Mouse (Mus musculus) layer of hippocampus, postnatal 10 days (tissue): Measurements from ENCODE around the gene Atf7ip. TPM values are rescaled to one million over a fixed set of nuclear protein-coding genes. Genes with fewer than 3 reads are reported as not detected.

Experiments used
- DNase-seq, 2 experiments: peaks; one replicate each; pipeline ENCODE4 v3.0.0; 2021; ENCODE audit warnings: low spot score in 2 of 2
- total RNA-seq, 2 experiments: library from RNA; stranded (reverse); gene quantifications; 2 replicates each; pipeline ENCODE4 v1.2.3; 2021

Gene Atf7ip
- total RNA-seq, 2 experiments from 2014 or later: 139 to 148 TPM

DNA sequence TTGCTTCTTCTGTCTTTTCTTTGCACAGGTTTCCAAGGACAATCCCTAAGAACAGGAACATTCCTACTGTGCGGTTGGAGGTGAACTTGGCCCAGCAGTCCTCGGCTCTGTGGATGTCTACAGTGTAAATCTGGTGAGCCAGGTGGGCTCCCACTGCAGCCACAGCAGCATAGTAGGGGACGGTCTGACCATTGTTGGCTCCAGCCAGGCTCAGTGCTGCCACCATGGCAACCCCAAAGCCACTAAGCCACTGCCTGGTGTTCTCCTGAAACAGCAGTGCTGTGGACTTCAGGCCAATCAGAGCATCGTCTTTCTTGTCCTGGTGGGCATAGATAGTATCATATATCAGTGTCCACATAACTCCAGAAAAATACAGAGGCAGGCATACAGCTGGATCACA, 19.8 kb upstream of the Atf7ip start:
- no peak for DNase-seq

DNA sequence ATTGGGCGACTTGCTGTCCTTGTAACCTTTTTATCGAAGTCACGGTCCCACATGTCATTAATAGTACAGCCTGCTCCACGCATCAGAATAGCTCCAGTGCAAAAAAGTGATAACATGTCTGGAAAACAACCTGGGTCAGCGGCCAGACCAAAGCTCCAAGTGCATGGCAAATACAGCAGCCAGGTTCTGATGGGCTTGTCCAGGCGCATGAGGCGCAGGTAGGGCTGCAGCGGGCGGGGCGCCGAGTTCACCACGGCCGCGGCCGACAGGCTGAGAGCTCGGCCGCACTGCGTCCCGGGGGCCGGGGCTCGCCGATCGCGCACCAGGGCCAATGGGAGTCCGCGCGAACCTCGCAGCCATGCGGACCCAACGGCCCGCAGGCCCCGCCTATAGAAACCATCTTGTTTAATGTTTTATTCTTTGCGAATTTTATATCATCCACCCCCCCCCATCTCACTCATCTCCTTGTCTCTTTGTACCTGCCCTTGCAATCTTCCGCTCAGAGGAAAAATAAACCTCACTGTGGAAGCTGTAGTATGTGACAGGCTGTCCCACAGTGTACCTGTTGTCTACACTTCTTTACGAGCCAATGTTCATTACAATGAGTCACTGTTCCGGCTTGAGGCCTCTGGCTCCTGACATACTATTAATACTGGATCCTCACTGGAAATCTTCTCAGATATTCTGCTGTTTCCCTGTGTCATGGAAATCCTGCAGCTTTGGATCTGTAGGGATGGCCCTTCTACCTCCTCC, 19.0 kb upstream of the Atf7ip start:
- DNase-seq: no peak

DNA sequence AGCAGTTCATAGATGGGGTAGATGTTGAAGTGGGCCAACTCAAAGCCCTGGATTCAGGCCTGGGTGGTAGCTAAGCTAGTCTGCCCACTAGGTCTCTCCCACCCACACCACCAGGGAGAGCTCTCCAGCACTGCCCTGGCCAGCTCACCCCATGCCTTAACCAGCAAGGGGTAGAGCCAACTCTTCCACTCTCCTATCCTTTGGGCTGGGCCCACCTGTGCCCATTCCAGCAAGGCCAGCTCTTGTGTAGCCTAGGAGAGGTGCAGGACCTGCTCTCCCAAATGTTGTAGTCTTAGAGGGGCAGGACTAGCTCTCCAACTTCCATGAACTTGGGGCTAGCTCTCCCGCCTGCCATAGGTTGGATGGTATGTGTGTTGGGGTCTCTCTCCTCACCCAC, 18.4 kb upstream of the Atf7ip start:
- no peak for DNase-seq

DNA sequence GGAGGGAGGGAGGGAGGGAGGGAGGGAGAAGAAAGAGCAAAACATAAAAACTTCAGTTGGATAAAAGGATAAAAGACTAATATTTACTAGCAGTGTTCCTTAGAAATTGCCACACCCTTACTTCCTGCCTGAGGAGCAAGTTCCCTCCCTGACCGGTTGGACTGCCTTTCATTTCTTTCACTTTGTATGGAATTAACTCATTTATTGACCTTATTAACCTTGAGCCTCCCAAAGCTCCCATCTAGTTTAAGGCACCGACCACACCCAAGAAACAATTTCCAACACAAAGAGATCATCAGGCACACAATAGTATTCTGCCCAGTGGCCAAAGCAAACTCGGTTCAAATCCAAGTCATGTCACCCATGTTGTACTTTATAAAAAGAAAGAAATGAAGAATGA, 16.1 kb upstream of the Atf7ip start:
- no peak for DNase-seq

DNA sequence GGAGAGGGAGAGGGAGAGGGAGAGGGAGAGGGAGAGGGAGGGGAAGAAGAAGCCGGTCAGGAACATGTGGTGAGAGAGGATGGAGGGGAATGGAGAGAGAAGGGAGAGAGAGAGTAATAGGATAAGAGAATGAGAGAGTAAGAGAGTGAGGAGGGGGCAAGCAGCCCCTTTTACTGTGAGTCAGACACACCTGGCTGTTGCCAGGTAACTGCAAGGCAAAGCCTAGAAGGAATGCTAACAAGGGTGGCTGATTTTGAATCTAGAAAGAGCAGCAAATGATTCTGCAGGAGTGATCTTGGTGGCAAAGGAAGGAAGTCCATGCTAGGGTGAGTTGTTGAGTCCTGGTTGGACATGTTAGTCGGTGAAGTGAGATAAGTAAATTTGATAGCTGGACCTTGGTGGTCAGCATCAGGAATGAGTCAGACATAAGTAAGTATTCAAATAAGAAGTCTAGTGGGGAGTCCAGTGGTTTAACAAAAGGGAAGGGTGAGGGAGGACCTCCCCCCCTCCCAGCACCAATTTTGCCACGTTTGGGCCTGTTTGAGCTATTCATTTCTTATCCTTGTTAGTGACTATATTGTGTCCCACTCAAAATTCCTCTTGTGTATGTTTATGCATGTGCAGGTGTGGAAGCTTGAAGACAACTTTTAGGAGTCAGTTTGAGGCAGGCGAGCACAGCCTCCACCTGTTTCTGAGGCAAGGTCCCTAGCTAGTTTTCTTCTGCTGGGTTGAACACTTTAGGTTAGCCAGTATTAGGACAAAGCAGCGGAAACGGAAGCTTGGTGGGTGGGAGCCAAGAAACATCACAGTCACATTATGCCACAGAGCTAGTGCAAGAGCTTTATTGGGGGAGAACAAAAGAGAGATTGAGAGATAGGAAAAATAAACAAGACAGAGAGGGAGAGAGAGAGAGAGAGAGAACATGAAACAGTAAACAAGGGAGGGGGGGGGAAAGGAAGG, 15.2 kb upstream of the Atf7ip start:
- no peak for DNase-seq

DNA sequence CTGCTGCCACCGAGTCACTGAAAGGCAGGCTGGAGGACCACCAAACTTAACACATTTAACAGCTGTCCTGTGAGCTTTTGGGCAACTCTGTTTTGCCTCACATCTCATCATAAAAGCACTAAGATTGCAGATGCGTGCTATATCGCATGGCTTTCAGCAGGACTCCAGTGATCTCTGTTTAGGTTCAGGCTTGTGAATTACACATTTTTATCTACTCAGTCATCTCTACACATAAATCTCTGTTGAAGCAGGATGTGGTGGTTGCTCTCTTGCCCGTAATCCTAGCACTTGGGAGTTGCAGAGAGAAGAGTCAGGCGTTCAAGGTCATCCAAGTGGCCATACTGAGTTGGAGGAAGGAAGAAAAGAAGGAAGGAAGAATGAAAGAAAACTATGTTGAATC, 14.3 kb upstream of the Atf7ip start:
- DNase-seq: no peak

DNA sequence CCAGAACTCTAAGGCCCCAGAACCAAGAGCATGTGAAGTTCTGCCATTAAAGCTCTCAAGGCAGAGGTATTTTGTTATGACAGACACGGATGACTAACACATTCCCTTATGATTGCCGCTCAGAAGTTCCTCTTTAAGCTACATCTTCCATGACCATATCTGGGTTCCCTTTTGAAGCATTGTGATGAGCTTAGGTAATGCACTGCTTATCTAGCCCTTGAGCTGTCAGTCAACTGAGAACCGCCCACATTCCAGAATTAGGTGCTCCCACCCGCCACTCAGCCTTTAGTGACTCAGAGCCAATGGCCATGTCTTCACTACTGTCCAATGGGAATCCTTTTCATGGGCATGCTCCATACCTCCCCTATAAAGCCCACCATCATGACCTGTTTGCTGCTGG, 13.7 kb upstream of the Atf7ip start:
- no peak for DNase-seq

DNA sequence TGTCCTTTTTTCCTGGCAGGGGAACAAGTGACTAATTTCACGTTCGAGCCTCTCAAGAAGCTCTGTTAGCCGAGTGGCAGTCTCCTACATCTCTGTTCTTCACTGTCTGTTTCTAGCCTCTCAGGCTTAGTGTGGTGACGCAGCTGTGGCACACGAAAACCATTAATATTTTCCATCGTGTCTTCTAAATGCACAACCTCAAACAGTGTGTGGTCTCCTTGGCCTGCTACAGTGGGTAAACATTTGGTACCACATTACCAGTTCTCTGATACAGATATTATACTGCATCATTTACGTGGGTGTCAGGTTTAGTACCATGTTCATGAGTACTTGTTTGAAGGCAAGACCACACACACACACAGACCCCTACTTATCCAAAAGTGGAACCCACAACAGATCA, 12.5 kb upstream of the Atf7ip start:
- no peak for DNase-seq

DNA sequence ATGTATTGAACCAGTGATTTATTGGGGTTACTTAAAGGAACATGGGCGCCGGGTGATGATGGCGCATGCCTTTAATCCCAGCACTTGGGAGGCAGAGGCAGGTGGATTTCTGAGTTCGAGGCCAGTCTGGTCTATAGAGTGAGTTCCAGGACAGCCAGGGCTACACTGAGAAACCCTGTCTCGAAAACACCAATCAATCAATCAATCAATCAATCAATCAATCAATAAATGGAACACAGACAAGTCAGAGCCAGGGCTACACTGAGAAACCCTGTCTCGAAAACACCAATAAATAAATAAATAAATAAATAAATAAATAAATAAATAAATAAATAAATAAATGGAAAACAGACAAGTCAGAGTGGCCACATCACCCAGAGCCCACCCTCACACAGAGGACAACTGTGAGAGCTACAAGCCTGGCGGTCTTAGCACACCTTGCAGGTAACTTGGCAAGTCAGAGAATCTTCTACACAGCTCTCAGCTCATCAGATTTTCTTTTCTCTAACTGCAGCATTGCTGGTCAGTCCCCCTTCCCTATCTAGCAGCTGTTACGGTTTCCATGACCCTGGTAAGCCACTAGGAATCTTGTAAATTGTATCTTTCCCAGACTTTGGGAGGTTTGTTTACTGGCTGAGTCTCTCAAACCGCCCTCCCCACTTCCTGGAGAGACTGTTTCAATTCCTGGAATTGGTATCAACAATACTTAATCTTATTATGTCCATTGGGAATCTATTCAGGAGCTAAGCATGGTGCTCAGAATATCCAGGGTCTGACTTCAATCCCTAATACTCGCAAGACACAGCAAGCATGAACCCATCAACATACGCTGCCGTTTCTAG, 11.8 kb upstream of the Atf7ip start:
- DNase-seq: no peak

DNA sequence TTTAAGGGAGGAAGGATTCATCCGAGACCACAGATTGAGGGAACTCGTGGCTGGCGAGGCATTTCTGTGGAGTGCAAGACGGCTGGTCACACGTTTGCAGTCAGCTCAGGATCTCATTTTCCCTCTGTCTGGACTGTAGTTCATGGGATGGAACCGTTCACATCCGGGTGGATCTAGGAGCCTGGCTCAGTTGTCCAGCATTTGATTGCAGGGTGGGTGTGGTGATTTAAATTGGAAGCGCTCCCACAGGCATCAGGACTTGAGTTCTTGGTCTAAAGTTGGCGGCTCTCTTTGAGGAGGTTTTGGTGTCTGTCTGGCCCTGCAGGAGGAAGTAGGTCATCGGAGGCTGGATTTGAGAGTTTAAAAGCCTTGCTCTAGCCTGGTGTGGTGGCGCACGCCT, 10.9 kb upstream of the Atf7ip start:
- no peak for DNase-seq

DNA sequence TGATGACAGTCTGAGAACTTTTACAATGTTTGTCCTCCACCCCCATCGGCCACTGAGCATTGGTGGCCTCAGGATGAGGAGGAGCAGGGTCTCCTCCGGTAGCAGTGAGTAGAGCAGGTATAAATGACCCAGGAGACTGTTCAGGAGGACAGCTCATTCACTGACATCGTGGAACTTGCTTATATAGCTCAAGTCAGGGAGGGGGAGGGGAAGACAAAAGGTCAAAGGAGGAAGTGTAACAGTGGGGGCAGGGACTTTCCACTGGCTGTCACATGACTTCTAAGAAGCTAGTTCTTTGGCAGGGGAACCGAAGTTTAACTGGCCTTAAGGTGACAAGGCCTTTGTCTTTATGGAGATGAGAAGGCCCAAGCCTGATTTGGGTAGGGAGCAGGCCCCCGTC, 8.2 kb upstream of the Atf7ip start:
- DNase-seq: no peak

DNA sequence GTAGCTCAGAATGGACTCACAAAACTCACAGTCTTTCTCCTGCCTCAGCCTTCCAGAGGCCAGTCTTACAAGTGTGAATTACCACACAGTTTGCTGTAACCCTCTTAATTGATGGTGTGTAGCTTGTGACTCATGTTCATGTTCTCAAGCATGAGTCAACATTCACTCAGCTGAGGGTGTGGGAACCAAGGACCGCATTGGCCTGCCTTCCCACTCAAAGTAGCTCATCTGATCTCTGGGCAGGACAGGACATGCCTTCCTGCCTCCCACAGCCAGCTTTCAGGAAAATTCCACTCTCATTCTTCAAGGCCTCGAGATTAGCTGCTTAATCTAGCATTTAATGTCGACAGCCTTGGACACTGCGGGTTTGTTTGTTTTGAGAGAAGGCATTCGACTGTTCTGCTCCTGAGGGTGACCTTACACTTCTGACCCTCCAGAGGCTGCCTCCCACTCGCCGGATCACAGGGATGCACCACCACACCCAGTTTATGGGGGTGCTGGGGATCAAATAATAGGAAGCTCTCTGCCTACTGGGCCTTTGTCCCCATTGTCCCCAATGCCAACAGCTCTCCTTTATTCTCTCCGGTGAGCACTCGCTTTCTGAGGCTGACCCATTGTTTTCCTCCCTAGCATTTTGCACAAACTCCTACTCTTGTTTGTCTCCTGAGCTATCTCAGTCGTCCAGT, 6.5 kb upstream of the Atf7ip start:
- no peak for DNase-seq

DNA sequence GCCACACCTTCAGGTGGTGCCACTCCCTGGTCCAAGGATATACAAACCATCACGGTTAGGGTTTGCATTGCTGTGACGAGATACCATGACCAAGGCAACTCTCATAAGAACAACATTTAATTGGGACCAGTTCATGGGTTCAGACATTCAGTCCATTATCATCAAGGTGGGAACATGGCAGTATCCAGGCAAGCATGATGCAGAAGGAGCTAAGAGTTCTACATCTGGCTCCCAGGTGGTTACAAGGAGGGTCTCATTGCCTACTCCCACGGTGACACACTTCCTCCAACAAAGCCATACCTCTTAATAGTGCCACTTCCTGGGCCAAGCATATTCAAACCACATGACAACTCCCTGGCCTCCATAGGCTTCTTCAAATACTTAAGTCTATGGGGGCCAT, 2.7 kb downstream of the Atf7ip start:
- DNase-seq: no peak

DNA sequence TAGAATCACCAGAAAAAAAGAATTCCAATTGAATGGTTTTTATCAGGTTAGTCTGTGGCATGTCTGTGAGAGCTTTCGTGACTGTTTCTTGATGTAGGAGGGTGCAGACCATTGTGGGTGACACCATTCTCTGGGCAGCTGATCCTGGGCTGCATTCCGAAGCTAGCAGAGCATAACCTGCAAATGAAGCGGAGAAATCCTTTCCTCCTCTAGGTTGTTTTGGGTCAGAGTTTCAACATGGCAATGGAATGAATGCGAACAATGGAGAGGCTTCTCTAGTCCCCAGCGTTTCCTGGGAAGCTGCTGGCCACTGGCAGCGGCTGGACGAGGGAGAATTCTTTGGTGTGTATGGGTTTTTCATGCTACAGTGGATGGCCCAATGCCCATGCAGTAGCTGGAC, 5.0 kb downstream of the Atf7ip start:
- DNase-seq: no peak

DNA sequence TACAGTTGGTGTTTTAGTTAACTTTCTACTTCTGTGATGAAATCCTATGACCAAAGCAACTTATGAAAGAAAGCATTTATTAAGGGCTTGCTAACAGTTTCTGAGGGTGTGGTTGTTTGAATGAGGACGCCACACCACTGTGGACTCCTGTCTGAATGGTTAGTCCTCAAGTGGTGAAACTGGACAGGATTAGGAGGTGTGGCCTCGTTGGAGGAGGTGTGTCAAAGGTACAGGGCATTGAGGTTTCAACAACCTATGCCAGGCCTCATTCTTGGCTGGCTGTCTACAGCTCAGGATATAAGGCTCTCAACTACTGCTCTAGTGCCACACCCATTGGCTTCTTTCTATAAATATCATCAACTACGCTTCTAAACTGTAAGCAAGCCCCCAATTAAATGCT, 6.4 kb downstream of the Atf7ip start:
- no peak for DNase-seq

DNA sequence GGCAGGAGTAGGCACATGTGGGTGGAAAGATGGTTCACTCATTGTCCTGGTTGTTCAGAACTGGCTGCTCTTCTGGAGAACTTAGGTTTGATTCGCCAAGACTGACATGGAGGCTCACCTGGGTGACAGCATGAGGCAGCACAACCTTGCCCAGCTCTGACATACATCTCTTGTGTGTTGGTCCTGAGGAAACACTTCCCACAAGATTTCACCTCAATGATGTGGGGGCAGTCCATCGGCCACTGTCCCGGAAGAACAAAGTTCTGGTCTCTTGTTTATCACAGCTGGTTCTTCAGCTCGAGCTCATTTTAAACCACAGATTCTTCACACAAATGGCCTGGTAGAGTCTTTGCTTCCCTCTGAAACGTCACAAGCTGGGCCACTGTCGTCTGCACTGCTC, 10.7 kb downstream of the Atf7ip start:
- DNase-seq: no peak

DNA sequence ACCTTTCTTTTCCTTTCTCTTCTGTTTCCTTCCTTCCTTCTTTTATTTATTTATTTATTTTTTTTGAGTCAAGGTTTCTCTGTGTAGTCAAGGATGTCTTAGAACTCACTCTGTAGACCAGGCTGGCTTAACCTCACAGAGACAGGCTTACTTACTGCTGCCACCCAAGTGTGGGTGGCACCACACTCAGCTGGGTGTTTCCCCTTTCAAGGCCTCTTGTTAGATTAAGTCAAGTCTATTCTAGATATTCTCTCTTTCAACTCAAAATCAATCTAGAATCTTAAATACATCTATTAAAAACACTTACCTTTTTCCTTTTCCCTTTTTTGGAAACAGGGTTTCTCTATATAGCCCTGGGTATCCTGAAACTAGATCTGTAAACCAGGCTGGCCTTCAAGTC, 11.3 kb downstream of the Atf7ip start:
- no peak for DNase-seq

DNA sequence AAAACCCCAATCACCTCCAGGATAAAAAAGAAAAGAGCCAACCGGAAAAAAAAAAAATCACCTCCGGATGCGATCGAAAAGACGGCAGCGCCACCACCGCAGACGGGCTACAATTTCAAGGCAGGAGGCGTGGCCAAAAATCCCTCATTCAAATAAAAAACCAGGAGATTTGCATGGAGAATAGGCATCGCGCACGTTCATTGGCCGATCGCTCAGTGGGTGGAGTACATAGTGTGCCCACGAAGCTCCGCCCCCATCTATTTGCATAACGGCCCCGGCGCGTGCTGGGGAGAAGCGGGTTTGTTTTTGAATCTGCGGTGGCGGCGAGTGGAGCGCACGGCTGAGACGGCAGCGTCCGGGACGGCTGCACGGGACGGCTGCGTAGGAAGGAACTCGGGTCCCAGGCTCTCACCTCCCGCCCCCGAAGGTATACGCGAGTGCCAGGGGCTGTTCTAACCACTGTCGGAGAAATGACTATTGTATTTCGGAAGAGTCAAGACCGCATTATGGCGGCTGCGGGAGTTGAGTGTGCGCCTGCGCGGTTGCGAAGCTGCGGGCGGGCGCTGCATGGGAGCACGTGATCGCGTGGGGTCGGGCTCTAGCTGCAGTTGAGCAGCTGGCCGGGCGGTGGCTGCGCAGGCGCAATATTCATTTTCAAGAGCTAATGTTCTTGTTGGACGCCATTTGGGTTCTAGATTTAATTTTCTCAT, 12.7 kb downstream of the Atf7ip start:
- DNase-seq: peak; percentile 93 to 94

DNA sequence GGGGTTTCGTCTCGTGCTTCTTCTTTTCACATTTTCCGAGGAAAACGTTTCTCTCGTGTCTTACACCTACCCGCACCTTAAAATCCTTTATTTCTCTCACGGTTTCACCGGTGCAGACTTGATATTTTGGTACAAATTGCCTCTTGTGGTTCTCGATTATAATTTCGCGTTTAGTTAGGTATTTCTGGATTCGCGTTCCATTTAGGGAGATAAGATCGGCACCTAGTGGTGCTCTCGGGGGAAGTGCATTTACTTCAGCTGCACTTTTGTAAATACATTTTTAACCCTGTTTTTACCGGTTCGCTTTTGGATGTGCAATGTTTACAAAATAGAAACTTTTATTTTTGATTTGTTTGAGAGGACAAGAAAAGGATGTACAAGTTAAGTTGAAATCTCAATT, 13.3 kb downstream of the Atf7ip start:
- no peak for DNase-seq

DNA sequence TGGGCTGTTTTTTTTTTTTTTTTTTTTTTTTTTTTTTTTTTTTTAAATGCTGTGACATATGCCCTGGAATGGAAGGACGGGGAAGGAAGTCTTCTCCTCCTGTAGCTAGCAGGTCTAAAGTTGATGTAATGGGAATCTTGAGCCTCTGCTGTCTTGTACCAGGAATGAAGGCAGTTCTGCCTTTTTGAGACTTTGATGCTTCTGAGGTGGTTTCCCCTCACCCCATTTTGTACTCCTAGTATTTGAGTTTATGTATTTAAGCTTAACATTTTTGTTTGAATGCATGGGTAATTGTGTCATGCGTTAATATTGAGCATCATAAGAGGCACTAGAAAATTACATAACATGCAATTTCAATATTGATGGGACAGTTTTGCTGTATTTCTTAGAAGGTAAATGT, 14.4 kb downstream of the Atf7ip start:
- DNase-seq: no peak
